Mouse (Mus musculus) limb, embryonic 14.5 days (tissue): Measurements from ENCODE around the gene Parp2. TPM values are rescaled to one million over a fixed set of nuclear protein-coding genes. Genes with fewer than 3 reads are reported as not detected.
"Not testable (repeated sequence)": the region's sequence is repeated elsewhere in the genome, so short reads cannot be mapped to it uniquely, and the experiment has no call there.

ENCODE experiments used
- ATAC-seq: fragments of 200-750 bp; cut with Nextera tagmentation; 2 replicates; pipeline ENCODE4 v1.8.0; 2017; ENCODE audit warnings: low read depth, moderate number of reproducible peaks, moderate TSS enrichment; ENCODE audit not compliant: low FRiP score
- DNase-seq: peaks from one replicate; pipeline ENCODE4 v3.0.0-alpha.2; 2015; ENCODE audit warnings: low spot score
- H3K27ac ChIP-seq: fragments of 300-500 bp; sonication (generic); replicated peaks from 2 replicates; pipeline ENCODE4 v1.5.1; 2014; ENCODE audit warnings: low read depth, mild to moderate bottlenecking, low read length, moderate library complexity, mixed read lengths
- H3K27me3 ChIP-seq: fragments of 300-500 bp; sonication (generic); 2 replicates; pipeline ENCODE4 v1.6.1; 2014; ENCODE audit warnings: low read length, mixed read lengths; ENCODE audit not compliant: control insufficient read depth, insufficient read depth
- H3K36me3 ChIP-seq: fragments of 300-500 bp; sonication (generic); 2 replicates; pipeline ENCODE4 v1.6.1; 2014; ENCODE audit warnings: mild to moderate bottlenecking, low read length, moderate library complexity, mixed read lengths; ENCODE audit not compliant: control insufficient read depth, insufficient read depth
- H3K4me1 ChIP-seq: fragments of 300-500 bp; sonication (generic); 2 replicates; pipeline ENCODE4 v1.6.1; 2014; ENCODE audit warnings: antibody characterized with exemption, low read length, mixed read lengths; ENCODE audit not compliant: control insufficient read depth, insufficient read depth
- H3K4me2 ChIP-seq: fragments of 300-500 bp; sonication (generic); replicated peaks from 2 replicates; pipeline ENCODE4 v1.6.1; 2014; ENCODE audit warnings: low read depth, mild to moderate bottlenecking, low read length, moderate library complexity; ENCODE audit not compliant: severe bottlenecking
- H3K4me3 ChIP-seq: fragments of 300-500 bp; sonication (generic); replicated peaks from 2 replicates; pipeline ENCODE4 v1.5.1; 2014; ENCODE audit warnings: low read length
- H3K9ac ChIP-seq: fragments of 300-500 bp; sonication (generic); 2 replicates; pipeline ENCODE4 v1.6.1; 2014; ENCODE audit warnings: mild to moderate bottlenecking, low read depth, low read length, moderate library complexity; ENCODE audit not compliant: severe bottlenecking
- H3K9me3 ChIP-seq: fragments of 300-500 bp; sonication (generic); 2 replicates; pipeline ENCODE4 v1.6.1; 2016; ENCODE audit warnings: low read length; ENCODE audit not compliant: control insufficient read depth
- POLR2A ChIP-seq: fragments of 200-500 bp; IDR thresholded peaks from 2 replicates; pipeline ENCODE4 v1.8.0; 2012; ENCODE audit warnings: inconsistent platforms, mild to moderate bottlenecking, moderate library complexity, borderline replicate concordance; ENCODE audit not compliant: insufficient read depth, insufficient read length; ENCODE audit errors: extremely low read depth
- WGBS: fragments of 180-500 bp; shearing (Covaris S2); extraction: QIAGEN DNeasy Blood & Tissue Kit; methylation state at CpG from one replicate; pipeline ENCODE4 v1.1.7; 2014; 5-methylcytosine and 5-hydroxymethylcytosine counted together
- polyA plus RNA-seq, 2 experiments: library from polyadenylated mRNA; depleted of rRNA in 1 of 2; stranded (reverse) in 1 of 2; unstranded in 1 of 2; fragments of >200 nt; fragmentation: Nextera tagmentation in 1 of 2; extraction: Ambion mirVana in 1 of 2; gene quantifications; 2 replicates each; pipeline versions ENCODE4 v1.2.1 to v1.2.3; 2012 to 2014

The Parp2 gene
- polyA plus RNA-seq, 2 experiments = 57.8 to 86.6 TPM

DNA sequence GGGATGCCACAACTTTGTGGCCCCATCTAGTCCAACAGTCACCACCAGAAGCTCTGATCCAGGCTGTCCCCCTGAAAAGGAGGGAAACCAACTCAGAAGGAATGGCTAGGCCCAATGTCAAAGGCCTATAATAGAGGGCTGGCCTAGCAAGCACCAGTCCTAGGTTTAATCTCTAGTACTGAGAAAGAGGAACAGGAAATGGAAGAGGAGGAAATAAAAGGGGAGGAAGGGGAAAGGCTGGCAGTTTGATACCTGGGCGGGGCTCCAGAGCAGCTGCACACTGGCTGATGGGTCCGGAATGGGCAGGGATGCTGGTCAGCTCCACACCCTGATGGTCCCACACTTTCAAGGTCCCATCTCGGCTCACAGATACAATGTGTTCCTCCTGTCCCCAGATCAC, 22.2 kb downstream of the Parp2 start:
- DNase-seq = no peak
- Histone ChIP-seq H3K4me3 (no peak overlapping the region), H3K36me3 (peaks cover 19% of the 10 kb centered on the region), H3K4me2 (no peak overlapping the region), H3K27ac (no peak overlapping the region), H3K4me1 (no peaks in the 10 kb centered on the region), H3K9me3 (no peaks in the 10 kb centered on the region), H3K9ac (no peak overlapping the region), H3K27me3 (no peaks in the 10 kb centered on the region)
- 87% methylated on average over 3 of the region's 3 CpGs for WGBS
- no peak for ATAC-seq
- TF ChIP-seq POLR2A = no peak

DNA sequence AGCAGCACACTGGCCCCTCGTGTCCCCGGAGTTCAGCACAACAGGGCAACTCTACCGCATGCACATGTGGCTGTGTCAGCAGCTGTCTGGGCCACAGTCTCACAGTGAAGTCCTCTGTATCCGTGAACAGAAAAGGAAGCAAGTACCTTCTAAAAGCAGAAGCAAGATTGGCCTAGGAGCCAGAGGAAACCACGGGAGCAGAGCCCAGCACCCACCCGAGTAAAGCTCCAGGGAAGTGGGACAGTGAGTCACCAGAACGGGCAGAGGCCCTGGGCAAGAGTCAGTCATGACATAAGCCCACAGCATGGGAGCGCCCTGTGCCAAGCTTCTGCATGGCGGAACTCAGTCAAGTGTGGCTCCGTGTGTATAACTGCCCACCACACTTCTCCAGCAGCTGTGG, 26.3 kb downstream of the Parp2 start:
- no peak overlapping the region for H3K9ac ChIP-seq
- H3K4me3 ChIP-seq = no peak overlapping the region
- H3K9me3 ChIP-seq = no peaks in the 10 kb centered on the region
- WGBS = 81% methylated on average over 10 of the region's 10 CpGs
- H3K27ac ChIP-seq = no peak overlapping the region
- no peaks in the 10 kb centered on the region for H3K27me3 ChIP-seq
- DNase-seq (no peak), ATAC-seq (no peak)
- peaks cover 18% of the 10 kb centered on the region for H3K36me3 ChIP-seq
- H3K4me2 ChIP-seq = no peak overlapping the region
- TF ChIP-seq POLR2A = no peak
- no peaks in the 10 kb centered on the region for H3K4me1 ChIP-seq

DNA sequence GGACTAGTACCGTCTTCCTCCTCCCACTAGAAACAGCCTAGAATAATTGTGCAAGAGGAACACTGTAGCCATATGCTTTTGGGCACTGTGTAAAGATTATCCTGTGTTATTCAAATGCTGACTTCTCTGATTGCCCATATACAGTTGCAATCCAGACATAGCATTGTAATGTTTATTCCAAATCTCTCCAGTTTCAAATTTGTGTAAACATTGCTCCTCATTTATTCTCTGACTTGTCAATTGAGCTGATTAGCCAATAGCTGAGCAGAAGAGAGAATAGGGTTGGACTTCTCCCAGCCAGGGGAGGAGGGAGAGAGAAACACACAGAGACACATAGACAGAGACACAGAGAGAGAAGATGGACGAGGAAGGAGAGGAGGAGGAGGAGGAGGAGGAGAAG, 26.8 kb downstream of the Parp2 start:
- Histone ChIP-seq H3K9me3 (no peaks in the 10 kb centered on the region), H3K27ac (no peak overlapping the region), H3K4me2 (no peak overlapping the region), H3K4me3 (no peak overlapping the region), H3K36me3 (peaks cover 18% of the 10 kb centered on the region), H3K4me1 (no peaks in the 10 kb centered on the region), H3K9ac (no peak overlapping the region), H3K27me3 (no peaks in the 10 kb centered on the region)
- DNase-seq (no peak), ATAC-seq (no peak)
- no peak for TF ChIP-seq POLR2A
- 59% methylated on average over 2 of the region's 2 CpGs for WGBS

DNA sequence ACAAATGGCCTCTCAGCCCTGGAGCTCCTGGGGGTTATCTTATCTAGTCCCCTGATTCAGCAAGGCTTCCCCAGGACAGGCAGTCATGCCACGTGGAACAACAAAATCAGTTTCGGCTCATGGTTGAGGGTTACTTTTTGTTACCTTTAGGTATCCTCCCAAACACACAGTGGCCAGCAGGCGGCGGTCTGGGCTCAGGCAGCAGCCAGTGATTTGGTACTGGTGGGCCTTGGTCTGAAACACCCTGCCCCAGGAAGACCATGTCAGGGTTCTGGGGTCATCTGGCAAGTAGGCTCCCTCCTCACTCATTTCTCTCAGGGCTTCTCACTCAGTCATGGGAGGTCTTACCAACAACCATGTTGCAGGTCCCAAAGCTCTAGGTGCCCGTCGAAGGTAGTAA, 29.6 kb downstream of the Parp2 start:
- Histone ChIP-seq H3K4me1 (no peaks in the 10 kb centered on the region), H3K9ac (no peak overlapping the region), H3K27ac (no peak overlapping the region), H3K27me3 (no peaks in the 10 kb centered on the region), H3K9me3 (no peaks in the 10 kb centered on the region), H3K4me2 (no peak overlapping the region), H3K36me3 (peaks cover 8% of the 10 kb centered on the region), H3K4me3 (no peak overlapping the region)
- DNase-seq = no peak
- no peak for ATAC-seq
- 72% methylated on average over 6 of the region's 6 CpGs for WGBS
- TF ChIP-seq POLR2A = no peak

DNA sequence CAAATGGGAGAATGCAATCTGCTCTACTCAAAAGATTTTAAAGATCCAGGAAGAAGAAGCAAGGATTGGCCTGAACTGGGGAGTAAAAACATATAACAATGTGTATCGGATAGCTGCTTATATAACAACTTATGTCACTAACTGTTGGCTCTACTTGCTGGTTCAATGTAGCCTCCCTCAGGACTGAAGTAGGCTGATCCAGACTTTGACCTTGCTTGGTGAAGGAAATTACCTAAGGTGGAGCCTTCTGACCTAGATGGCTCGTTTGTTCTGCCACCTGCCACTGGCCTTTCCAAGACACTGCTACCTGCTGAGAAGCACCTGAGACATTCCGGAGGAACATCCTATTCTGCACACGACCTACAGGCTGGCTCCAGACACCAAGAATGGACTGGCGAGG, 48.1 kb downstream of the Parp2 start:
- TF ChIP-seq POLR2A = no peak
- H3K9me3 ChIP-seq = no peaks in the 10 kb centered on the region
- H3K9ac ChIP-seq = no peak overlapping the region
- no peak overlapping the region for H3K27ac ChIP-seq
- no peak overlapping the region for H3K4me3 ChIP-seq
- no peaks in the 10 kb centered on the region for H3K27me3 ChIP-seq
- DNase-seq (no peak), ATAC-seq (no peak)
- H3K4me2 ChIP-seq = no peak overlapping the region
- 81% methylated on average over 5 of the region's 5 CpGs for WGBS
- peaks cover 11% of the 10 kb centered on the region; the same call in 1 of the 2 replicates for H3K36me3 ChIP-seq
- H3K4me1 ChIP-seq = no peaks in the 10 kb centered on the region

DNA sequence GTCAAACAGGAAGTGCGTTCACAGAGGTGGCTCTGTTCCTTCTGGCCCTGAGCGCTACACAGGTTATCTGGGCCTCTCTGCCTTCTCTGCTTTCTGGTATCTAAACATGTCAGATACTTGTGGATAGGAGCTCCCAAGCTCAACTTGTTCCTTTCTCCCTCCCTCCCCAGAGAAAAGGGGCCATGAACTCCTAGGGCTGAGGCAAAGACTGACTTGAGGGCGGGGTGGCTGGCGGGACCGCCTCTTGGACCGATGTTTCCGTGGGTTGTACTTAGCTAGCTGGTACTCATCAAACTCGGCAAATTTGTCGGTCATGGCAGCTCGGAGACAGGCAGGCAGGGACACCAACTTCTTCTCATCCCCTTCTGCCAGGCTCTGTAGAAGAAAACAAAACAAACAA, 55.0 kb downstream of the Parp2 start:
- Histone ChIP-seq H3K4me3 (no peak overlapping the region), H3K9me3 (no peaks in the 10 kb centered on the region), H3K36me3 (no peaks in the 10 kb centered on the region), H3K9ac (no peak overlapping the region), H3K4me1 (no peaks in the 10 kb centered on the region), H3K4me2 (no peak overlapping the region), H3K27ac (no peak overlapping the region), H3K27me3 (no peaks in the 10 kb centered on the region)
- no peak for TF ChIP-seq POLR2A
- ATAC-seq (no peak), DNase-seq (no peak)
- WGBS = 92% methylated on average over 10 of the region's 10 CpGs

DNA sequence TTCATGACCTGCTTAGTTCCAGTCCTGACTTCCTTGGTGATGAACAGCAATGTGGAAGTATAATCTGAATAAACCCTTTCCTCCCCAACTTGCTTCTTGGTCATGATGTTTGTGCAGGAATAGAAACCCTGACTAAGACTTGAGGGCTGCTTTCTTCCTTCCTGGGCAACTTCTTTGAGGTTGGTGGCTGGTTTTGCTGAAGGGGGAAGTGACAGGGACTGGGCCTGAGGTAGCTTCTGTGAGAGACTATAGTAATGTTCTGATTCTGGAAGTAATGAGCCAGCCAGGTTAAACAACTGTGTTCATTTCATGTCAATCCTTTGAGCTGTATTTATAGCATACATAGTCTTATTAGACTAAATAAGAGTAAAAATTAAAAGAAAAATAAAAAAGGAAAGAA, 57.4 kb downstream of the Parp2 start:
- not testable (repeated sequence) for DNase-seq, ATAC-seq, H3K4me2 ChIP-seq, H3K4me1 ChIP-seq, H3K27me3 ChIP-seq, H3K4me3 ChIP-seq, H3K9ac ChIP-seq, H3K27ac ChIP-seq, H3K9me3 ChIP-seq, H3K36me3 ChIP-seq
